Mouse (Mus musculus): Measurements from ENCODE around the gene Nhej1.

DNA sequence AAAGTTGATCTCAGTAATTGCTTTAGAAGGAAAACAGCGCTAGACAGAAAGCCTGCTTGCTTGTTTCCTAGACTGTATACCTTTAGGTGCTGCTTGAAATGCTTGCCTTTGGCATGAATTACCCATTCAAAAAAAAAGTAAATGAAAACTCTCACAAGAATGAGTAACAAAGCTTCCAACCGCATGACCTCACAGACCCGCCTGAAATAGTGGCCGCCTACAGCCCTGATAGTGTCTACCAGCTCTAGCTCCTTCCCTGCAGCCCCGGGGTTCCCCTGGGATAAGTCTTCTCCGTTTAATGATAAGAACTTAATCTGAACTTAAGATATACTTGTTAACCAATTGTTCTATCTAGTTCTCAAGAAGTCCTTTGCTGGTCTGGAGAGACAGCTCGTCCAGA is 73.6 kb downstream of the Nhej1 start:
- TF ChIP-seq MYOG (IDR thresholded peaks at IDR 0.05; ENCODE audit: control insufficient read depth in 1 of 3, insufficient read depth in 1 of 3, insufficient read length in 2 of 3, low read depth in 2 of 3), result no peak
- no peak for TF ChIP-seq POLR2A (IDR thresholded peaks at IDR 0.05; ENCODE audit: insufficient read length, low read depth)
- TF ChIP-seq USF1 (IDR thresholded peaks at IDR 0.05; ENCODE audit: low read depth), result no peak
- no peak for TF ChIP-seq E2F4 (IDR thresholded peaks at IDR 0.05; ENCODE audit: insufficient read depth)
- TF ChIP-seq TCF12 (IDR thresholded peaks at IDR 0.05; ENCODE audit: insufficient read depth, poor library complexity, severe bottlenecking), result no peak
- no peak for TF ChIP-seq MYOD1 (IDR thresholded peaks at IDR 0.05; ENCODE audit: control insufficient read depth in 1 of 3, insufficient read length in 2 of 3, low read depth in 2 of 3)
- no peak for TF ChIP-seq CEBPB (IDR thresholded peaks at IDR 0.05; ENCODE audit: insufficient read depth, poor library complexity, severe bottlenecking)
- no peak for TF ChIP-seq POLR2AphosphoS2 (IDR thresholded peaks at IDR 0.05; ENCODE audit: insufficient read length, low read depth)
- TF ChIP-seq TCF3 (IDR thresholded peaks at IDR 0.05; ENCODE audit: insufficient read length, low read depth), result no peak
- no peak for TF ChIP-seq MAX (IDR thresholded peaks at IDR 0.05; ENCODE audit: low read depth)

All from myocyte (in vitro differentiated cells).